Mouse (Mus musculus) G1E (cell line): ENCODE measurements around the gene Metap1d. TPM values are rescaled to one million over a fixed set of nuclear protein-coding genes. Genes with fewer than 3 reads are reported as not detected.
A peak's percentile ranks its signal among the peaks of the same experiment; 100 is the strongest.

ENCODE experiments used
- ATAC-seq: 2 replicates; pipeline ENCODE4 v1.8.0; 2016; ENCODE audit warnings: mild to moderate bottlenecking; ENCODE audit not compliant: insufficient number of reproducible peaks, poor library complexity, low FRiP score, severe bottlenecking; ENCODE audit errors: extremely low read depth
- DNase-seq: peaks from one replicate; pipeline ENCODE4 v3.0.0; 2012; ENCODE audit warnings: low spot score
- H3K27me3 ChIP-seq: 2 replicates; pipeline ENCODE4 v1.6.1; 2012; ENCODE audit warnings: mild to moderate bottlenecking, low read length, inconsistent platforms; ENCODE audit not compliant: insufficient read depth
- H3K36me3 ChIP-seq: replicated peaks from 2 replicates; pipeline ENCODE3; 2012; ENCODE audit warnings: mild to moderate bottlenecking, inconsistent platforms
- H3K4me1 ChIP-seq: 2 replicates; pipeline ENCODE4 v1.6.1; 2012; ENCODE audit warnings: low read depth, low read length, inconsistent platforms, mixed read lengths; ENCODE audit not compliant: insufficient read depth
- H3K4me3 ChIP-seq: 2 replicates; pipeline ENCODE4 v1.5.1; 2012; ENCODE audit warnings: low read depth, mild to moderate bottlenecking, inconsistent platforms, low read length, moderate library complexity, mixed read lengths
- H3K9me3 ChIP-seq: replicated peaks from 2 replicates; pipeline ENCODE4 v1.6.1; 2012; ENCODE audit warnings: inconsistent platforms
- CTCF ChIP-seq: IDR thresholded peaks from 2 replicates; pipeline ENCODE4 v1.5.1; 2012; ENCODE audit warnings: low read depth, low read length, inconsistent platforms, mixed read lengths
- GATA1 ChIP-seq: IDR thresholded peaks from 2 replicates; pipeline ENCODE4 v1.6.1; 2012; ENCODE audit warnings: borderline replicate concordance, low read length, inconsistent platforms, mixed read lengths
- GATA2 ChIP-seq: IDR thresholded peaks from 2 replicates; pipeline ENCODE4 v1.6.1; 2012; ENCODE audit warnings: low read depth, low read length, inconsistent platforms, borderline replicate concordance
- POLR2AphosphoS5 ChIP-seq: IDR thresholded peaks from 2 replicates; pipeline ENCODE4 v1.6.1; 2012; ENCODE audit warnings: low read depth, low read length, inconsistent platforms; ENCODE audit not compliant: insufficient replicate concordance
- TAL1 ChIP-seq: conservative IDR thresholded peaks from 2 replicates; pipeline ENCODE4 v1.6.1; 2012; ENCODE audit warnings: low read depth, low read length, inconsistent platforms, mixed read lengths
- polyA plus RNA-seq: library from polyadenylated mRNA; stranded (reverse); fragments of >175 nt; gene quantifications from 2 replicates; pipeline ENCODE4 v1.2.3, GENCODE M21; 2012
- total RNA-seq, 2 experiments: library from RNA; stranded (forward) in 1 of 2; stranded (reverse) in 1 of 2; fragments of 200-1000 nt in 1 of 2; fragments of >200 nt in 1 of 2; fragmentation: Nextera tagmentation in 1 of 2; gene quantifications; 2 replicates each; pipeline ENCODE4 v1.2.3; 2014 to 2017

Metap1d gene
- total and polyA plus RNA-seq, 3 experiments: 8.2 to 104 (median 39.9) TPM

GRCm38 (mm10) chr2:71544391-71545285 lies 91.6 kb downstream of the Metap1d start:
- H3K27me3 ChIP-seq: peaks cover 76% of the 10 kb centered on the region
- H3K36me3 ChIP-seq: no peaks in the 10 kb centered on the region
- ATAC-seq (no peak), DNase-seq (no peak)
- H3K4me3 ChIP-seq: peak overlapping the region; percentile 8; the same call in 1 of the 2 replicates
- peaks cover 47% of the 10 kb centered on the region for H3K4me1 ChIP-seq
- TF ChIP-seq GATA1: no peak
- peaks cover 22% of the 10 kb centered on the region for H3K9me3 ChIP-seq

- ATAC-seq: no peak
- H3K4me1 ChIP-seq: peaks cover 41% of the 10 kb centered on the region
- no peak for TF ChIP-seq TAL1
These were observed 92.4 kb downstream of the Metap1d start for GRCm38 (mm10) chr2:71545401-71545881.

GRCm38 (mm10) chr2:71545882-71546639 lies 93.0 kb downstream of the Metap1d start:
- H3K4me3 ChIP-seq: peak overlapping the region; percentile 67
- peaks cover 22% of the 10 kb centered on the region for H3K9me3 ChIP-seq
- TF ChIP-seq TAL1: no peak
- TF ChIP-seq GATA2: no peak
- no peak for TF ChIP-seq CTCF
- no peak for TF ChIP-seq GATA1
- TF ChIP-seq POLR2AphosphoS5: no peak
- peaks cover 35% of the 10 kb centered on the region for H3K4me1 ChIP-seq
- no peaks in the 10 kb centered on the region for H3K36me3 ChIP-seq
- peaks cover 71% of the 10 kb centered on the region for H3K27me3 ChIP-seq
- no peak for ATAC-seq
- no peak for DNase-seq

More at GRCm38 (mm10) chr2:71545401-71545881, 92.4 kb downstream of the Metap1d start:
- Histone ChIP-seq H3K4me3 (peak overlapping the region; percentile 67; the same call in 1 of the 2 replicates), H3K9me3 (peaks cover 22% of the 10 kb centered on the region), H3K27me3 (peaks cover 75% of the 10 kb centered on the region), H3K36me3 (no peaks in the 10 kb centered on the region)
- DNase-seq: no peak

- no peak for TF ChIP-seq TAL1
- no peak for TF ChIP-seq GATA1
- TF ChIP-seq GATA2: no peak
- TF ChIP-seq POLR2AphosphoS5: no peak
- no peak for TF ChIP-seq CTCF
- peaks cover 31% of the 10 kb centered on the region for H3K4me1 ChIP-seq
- H3K27me3 ChIP-seq: peaks cover 71% of the 10 kb centered on the region
- H3K9me3 ChIP-seq: peaks cover 22% of the 10 kb centered on the region
- ATAC-seq (no peak), DNase-seq (no peak)
- H3K36me3 ChIP-seq: no peaks in the 10 kb centered on the region
- H3K4me3 ChIP-seq: peak within 1 kb of the TSS; percentile 67
These were observed 93.6 kb downstream of the Metap1d start, which contains the start of gene Dlx2 for GRCm38 (mm10) chr2:71546640-71547071. TSS of gene Dlx2 (minus strand) at chr2:71546754.

GRCm38 (mm10) chr2:71547829-71548228 lies 94.8 kb downstream of the Metap1d start:
- H3K27me3 ChIP-seq: peaks cover 66% of the 10 kb centered on the region
- no peak for TF ChIP-seq GATA1
- no peak for TF ChIP-seq GATA2
- no peak for TF ChIP-seq POLR2AphosphoS5
- peak; percentile 60 for TF ChIP-seq CTCF
- TF ChIP-seq TAL1: no peak
- DNase-seq (no peak), ATAC-seq (peak; percentile 8; the same call in 1 of the 2 replicates)
- peaks cover 25% of the 10 kb centered on the region for H3K4me1 ChIP-seq
- no peaks in the 10 kb centered on the region for H3K36me3 ChIP-seq
- H3K9me3 ChIP-seq: peaks cover 22% of the 10 kb centered on the region
- no peak overlapping the region for H3K4me3 ChIP-seq

- H3K9me3 ChIP-seq: peaks cover 14% of the 10 kb centered on the region
- ATAC-seq: no peak
- peaks cover 15% of the 10 kb centered on the region for H3K4me1 ChIP-seq
- H3K27me3 ChIP-seq: peaks cover 45% of the 10 kb centered on the region
- H3K4me3 ChIP-seq: no peak overlapping the region
- TF ChIP-seq POLR2AphosphoS5 (no peak), GATA1 (no peak), CTCF (no peak)
- no peak for DNase-seq
- no peaks in the 10 kb centered on the region for H3K36me3 ChIP-seq
These were observed 97.3 kb downstream of the Metap1d start for GRCm38 (mm10) chr2:71550330-71550729.
